Mouse (Mus musculus) brain, embryonic 14.5 days (tissue): ENCODE results near the gene Itga7. TPM values are rescaled to one million over a fixed set of nuclear protein-coding genes. Genes with fewer than 3 reads are reported as not detected.

Experiments used
- DNase-seq: peaks from one replicate; pipeline ENCODE4 v3.0.0-alpha.2; 2011; ENCODE audit warnings: low read depth
- CTCF ChIP-seq: fragments of 200-500 bp; IDR thresholded peaks from 2 replicates; pipeline ENCODE4 v1.5.1; 2012; ENCODE audit warnings: inconsistent platforms, mild to moderate bottlenecking, moderate library complexity, borderline replicate concordance; ENCODE audit not compliant: insufficient read depth, insufficient read length; ENCODE audit errors: extremely low read depth
- POLR2A ChIP-seq: fragments of 200-500 bp; IDR thresholded peaks from 2 replicates; pipeline ENCODE4 v1.6.1; 2012; ENCODE audit warnings: mild to moderate bottlenecking, inconsistent platforms, borderline replicate concordance; ENCODE audit not compliant: poor library complexity, insufficient read depth, insufficient read length, severe bottlenecking; ENCODE audit errors: extremely low read depth
- polyA plus RNA-seq: library from polyadenylated mRNA; depleted of rRNA; stranded (reverse); fragments of >200 nt; gene quantifications from 2 replicates; pipeline ENCODE4 v1.2.3, GENCODE M21; 2012

The Itga7 gene
- polyA plus RNA-seq, 1 experiment: 7.1 TPM

DNA sequence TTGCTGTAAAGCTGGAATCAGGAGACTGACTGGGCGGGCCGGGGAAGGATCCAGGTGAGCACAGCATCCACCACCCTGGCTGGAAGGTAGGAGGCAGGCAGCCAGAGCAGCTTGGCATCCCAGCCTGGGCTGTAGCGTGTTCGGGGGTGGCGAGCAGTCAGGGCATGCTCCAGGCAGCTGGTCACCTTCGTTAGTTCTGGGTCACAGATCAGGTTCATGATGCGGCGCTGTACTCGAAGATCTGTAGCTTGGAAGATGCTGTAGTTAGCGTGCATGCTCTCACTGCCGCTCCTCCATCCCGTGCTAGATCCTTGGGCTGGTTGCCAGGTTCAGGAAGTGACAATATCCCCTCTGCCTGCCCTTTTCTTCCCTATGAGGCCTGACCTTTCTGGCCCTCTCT, 19.9 kb upstream of the Itga7 start:
- no peak for DNase-seq
- TF ChIP-seq CTCF (no peak), POLR2A (no peak)

DNA sequence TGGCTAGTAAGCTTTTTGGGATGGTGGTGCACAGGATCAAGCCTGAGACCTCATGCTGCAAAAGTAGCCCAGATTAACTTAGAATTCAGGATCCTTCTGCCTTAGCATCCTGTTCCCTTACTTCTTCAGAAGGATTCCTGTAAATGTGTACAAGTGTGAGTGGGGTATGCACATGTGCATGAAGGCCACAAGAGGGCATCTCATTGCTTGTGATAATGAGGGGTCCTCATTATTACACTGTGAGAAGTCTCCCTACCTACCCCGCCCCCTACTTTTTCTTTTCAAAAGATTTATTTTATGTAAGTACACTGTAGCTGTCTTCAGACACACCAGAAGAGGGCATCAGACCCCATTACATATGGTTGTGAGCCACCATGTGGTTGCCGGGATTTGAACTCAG, 18.1 kb upstream of the Itga7 start:
- TF ChIP-seq POLR2A (no peak), CTCF (no peak)
- no peak for DNase-seq

DNA sequence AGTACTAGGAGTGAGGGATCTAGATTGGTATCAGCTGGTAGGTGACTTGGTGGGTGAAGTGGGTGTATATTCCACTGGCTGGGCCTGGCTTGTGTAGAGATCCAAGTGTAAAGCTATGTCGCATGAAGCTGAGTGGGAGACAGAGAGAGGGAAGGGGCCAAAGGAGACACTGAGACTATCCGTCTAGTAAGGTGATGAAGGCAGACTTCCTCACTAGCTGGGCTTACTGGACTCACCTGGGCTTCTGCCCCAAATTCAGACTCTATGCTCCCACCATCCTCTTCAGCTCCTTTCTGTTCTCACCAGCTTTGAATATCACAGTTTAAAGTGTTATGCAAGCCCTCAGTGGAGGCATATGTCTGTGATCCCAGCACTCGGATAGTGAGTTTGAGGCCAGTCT, 17.0 kb upstream of the Itga7 start:
- TF ChIP-seq CTCF (no peak), POLR2A (no peak)

DNA sequence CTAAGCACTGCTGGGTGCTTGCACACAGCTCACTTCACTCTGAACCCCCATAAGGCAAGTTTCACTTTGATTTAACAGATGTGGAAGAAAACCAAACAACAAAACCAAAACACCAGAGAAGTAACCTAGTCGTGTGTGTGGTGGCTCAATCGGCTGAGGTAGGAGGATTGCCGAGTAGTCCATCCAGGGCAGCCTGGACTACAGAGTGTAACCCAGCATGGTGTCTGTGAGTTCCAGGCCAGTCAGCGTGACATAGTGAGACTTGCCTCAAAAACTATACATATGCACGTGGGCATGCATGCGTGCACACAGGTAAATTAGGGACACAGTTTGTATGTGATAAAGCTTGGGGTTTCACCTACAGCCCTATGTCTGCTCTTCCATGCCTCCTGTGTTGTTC, 16.2 kb upstream of the Itga7 start:
- DNase-seq: no peak
- TF ChIP-seq CTCF: no peak
- no peak for TF ChIP-seq POLR2A

More for the DNA sequence above, 17.0 kb upstream of the Itga7 start:
- DNase-seq: no peak

DNA sequence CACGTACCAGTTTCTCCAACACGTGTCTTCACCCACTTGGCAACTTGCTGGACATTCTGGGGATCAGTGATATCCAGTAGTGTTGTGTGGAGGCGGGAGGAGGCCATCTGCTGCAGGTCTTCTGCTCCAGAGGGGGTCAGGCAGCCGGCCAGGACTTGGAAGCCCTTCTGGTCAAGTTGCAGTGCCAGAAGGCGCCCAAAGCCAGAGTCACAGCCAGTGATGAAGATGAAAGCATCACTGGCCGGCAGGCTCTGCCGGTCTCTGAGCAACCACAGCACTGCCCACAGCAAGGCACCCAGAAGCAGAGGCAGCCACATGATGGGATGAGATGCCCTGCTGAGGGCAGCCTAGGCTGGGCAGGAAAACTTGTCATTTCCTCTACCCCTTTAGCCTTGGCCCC, 15.4 kb upstream of the Itga7 start:
- TF ChIP-seq POLR2A: no peak
- TF ChIP-seq CTCF: no peak
- DNase-seq: no peak

DNA sequence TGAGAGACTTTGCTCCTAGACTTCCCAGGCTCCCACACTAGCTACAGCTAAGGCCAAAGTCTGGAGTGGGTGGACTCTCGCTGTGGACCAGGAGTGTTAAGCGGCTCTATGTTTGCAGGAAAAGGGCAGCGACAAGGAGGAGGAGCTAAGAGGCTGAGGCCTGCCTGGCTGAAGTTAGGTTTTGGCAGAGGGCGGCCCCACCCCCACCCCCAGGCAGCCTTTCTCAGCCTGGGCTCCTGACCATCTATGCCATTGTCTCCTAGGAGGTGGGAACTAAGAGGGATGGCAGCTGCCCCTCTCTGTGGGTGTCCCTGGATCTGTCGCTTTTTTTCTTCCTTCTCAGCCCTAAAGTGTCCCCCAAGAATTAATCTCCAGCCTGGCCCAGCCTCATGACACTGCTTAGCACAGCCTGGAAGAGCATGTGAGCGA, 14.4 kb upstream of the Itga7 start:
- TF ChIP-seq CTCF: no peak
- TF ChIP-seq POLR2A: no peak
- peak; percentile 53 for DNase-seq

DNA sequence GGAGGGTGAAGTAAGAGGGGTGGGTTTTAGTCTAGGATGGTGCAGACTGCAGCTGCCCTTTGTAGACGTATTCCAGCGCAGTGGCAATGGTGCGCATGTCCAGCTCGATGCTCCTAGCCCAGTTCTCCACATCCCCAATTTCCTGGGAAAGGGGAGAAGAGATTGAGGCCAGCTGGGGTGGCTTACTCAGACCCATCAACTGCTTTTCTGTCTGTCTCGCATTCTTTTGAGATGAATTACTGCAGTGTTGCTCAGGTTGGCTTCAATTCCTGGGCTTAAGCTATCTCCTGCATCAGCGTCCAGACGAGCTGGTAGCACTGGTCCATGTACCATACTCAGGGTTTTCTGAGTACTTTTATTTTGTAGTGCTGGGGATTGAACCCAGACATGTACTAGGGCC, 13.7 kb upstream of the Itga7 start:
- TF ChIP-seq POLR2A: no peak
- no peak for TF ChIP-seq CTCF
- DNase-seq: no peak

DNA sequence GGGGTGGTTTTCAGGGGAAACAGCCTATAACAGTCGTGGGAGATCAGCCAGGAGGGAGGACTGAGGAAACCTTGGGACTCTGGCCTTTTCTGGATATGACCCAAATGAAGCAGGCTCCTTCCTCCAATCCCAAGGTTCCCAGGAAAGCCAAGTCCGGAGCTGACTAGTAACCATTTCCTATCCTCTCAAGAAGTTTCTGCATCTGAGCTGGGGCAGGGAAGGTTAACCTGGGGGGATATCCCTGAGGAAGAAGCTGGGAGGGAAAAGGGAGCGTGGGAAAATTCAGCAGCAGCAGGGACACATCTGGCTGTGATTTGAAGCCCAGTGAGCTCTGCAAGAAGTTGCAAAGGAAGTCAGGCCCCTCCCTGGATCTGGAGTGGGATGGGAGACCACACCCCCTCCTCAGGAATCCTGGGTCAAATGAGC, 12.9 kb upstream of the Itga7 start:
- no peak for DNase-seq
- TF ChIP-seq CTCF (no peak), POLR2A (no peak)

DNA sequence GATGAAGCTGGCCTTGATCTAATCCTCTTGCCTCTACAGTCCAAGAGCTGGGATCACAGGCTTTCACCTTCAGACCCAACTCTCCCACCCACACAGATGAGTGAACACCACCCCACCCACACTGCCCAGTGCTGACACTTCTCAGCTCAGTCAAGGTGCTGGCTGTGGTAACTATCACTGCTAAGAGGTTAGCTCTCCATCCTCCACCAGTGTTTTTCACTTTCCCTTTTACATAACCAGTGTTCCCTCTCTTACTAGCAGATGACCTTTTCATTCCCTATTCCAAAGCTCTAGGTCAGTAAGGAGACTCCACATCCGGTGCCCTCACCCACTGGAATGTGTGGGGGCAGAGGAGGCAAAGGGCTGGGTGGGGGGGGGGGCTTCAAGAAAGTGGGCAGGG, 12.4 kb upstream of the Itga7 start:
- TF ChIP-seq POLR2A (no peak), CTCF (no peak)
- DNase-seq: no peak

DNA sequence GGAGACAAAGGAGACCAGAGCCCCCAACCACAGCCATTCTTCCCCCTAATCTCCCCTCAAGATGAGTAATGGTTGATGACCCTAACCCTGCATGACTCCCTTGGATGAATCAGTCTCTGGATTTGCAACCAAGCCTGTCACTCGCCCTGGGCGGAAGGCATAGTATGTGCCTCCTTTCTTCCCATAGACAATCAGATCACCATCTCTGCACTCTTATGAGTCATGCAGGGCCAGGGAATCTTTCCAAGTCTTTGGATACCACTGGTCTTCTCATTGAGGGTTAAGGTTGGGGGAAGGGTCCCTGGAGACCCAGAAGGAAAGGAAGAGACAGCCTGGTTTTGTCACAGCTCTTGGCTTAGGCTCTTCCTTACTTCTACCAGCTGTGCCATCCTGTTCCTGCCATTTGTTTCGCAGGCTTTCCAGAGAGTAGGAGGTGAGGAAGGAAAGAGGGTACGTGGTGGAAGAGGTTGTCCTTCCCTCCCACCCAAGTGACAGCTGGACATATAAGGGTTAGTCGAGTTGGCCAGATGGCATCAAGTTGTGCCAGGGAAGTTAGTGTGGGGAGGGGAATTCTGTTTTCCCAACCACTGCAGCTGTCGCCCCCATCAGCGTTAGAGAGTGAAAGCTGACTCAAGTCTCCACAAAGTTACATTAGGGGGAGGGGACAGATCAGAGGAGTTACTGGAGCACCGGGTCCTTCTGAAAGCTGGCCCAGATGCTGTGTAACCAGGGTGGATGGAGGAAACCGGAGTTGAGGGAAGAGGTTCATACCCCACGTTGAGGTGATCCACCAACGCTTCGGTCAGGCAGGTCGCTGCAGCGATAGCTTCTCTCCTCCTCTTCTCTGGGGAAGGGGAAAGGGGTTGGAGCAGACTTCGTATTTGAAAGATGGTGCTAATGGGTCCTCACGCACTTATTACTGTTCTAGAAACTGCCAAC, 11.5 kb upstream of the Itga7 start:
- TF ChIP-seq CTCF (no peak), POLR2A (no peak)
- no peak for DNase-seq

DNA sequence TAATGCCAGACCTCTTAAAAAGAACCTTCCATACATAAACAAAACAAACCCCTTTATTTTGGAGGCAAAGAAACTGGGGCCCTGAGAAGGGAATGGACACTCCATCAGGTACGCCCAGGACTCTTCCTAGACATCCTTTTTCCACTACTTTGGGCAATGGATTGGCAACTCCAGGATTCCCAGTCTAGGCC, 10.9 kb upstream of the Itga7 start, which contains the start of gene Rdh5:
TSS of gene Rdh5 (minus strand) at position 67 of the 191 bp plus-strand sequence.
- no peak for DNase-seq
- TF ChIP-seq POLR2A (no peak), CTCF (no peak)
